Mouse (Mus musculus): ENCODE measurements around the gene Gdpd2. TPM values are rescaled to one million over a fixed set of nuclear protein-coding genes. Genes with fewer than 3 reads are reported as not detected.
A peak's percentile ranks its signal among the peaks of the same experiment; 100 is the strongest.

Gdpd2 gene
- polyA plus RNA-seq, 1 experiment = 1.8 TPM

- no peak overlapping the region for H3K4me3 ChIP-seq (ENCODE audit: control insufficient read depth, low read depth, low read length)
- H3K27ac ChIP-seq (ENCODE audit: control insufficient read depth, insufficient read depth, low read depth, low read length) = no peak overlapping the region
- H3K4me1 ChIP-seq (ENCODE audit: control insufficient read depth, insufficient read depth, low read length) = peaks cover 4% of the 10 kb centered on the region; the same call in 1 of the 2 replicates
- H3K27me3 ChIP-seq (ENCODE audit: control insufficient read depth, insufficient read depth, low read length) = no peaks in the 10 kb centered on the region
- no peaks in the 10 kb centered on the region for H3K36me3 ChIP-seq (ENCODE audit: control insufficient read depth, insufficient read depth, low read length)
- no peak for TF ChIP-seq POLR2A (IDR thresholded peaks at IDR 0.05; ENCODE audit: control insufficient read depth, low read depth, low read length)
- no peak for TF ChIP-seq CTCF (IDR thresholded peaks at IDR 0.05; ENCODE audit: control insufficient read depth, insufficient read depth, insufficient replicate concordance, low read depth, low read length)
These were observed 726 bp upstream of the Gdpd2 start for GRCm38 (mm10) chrX:100728947-100729346.

DNA sequence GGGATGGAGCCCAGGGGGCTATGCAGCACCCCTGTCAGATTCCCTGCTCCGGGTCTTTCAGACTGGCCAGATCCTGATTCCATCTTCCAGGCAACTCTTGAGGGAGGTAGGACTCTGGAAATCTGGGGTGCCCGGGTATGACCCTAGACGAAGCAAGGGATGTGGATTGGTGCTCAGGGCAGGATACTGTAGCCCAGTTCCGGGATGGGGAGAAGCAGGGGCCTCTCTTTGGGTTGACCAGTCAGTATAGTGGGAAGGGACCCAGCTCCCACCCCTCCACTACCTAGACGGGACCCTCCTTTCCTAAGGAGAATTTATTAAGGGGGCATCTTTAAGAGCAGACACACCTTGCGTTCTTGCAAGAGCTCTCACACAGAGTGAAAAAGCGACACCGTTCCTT is 593 bp downstream of the Gdpd2 start:
- Histone ChIP-seq H3K27ac (ENCODE audit: control insufficient read depth, insufficient read depth, low read depth, low read length) (no peak overlapping the region), H3K4me3 (ENCODE audit: control insufficient read depth, low read depth, low read length) (no peak overlapping the region), H3K36me3 (ENCODE audit: control insufficient read depth, insufficient read depth, low read length) (no peaks in the 10 kb centered on the region), H3K4me1 (ENCODE audit: control insufficient read depth, insufficient read depth, low read length) (peaks cover 4% of the 10 kb centered on the region; the same call in 1 of the 2 replicates), H3K27me3 (ENCODE audit: control insufficient read depth, insufficient read depth, low read length) (no peaks in the 10 kb centered on the region)
- no peak for TF ChIP-seq POLR2A (IDR thresholded peaks at IDR 0.05; ENCODE audit: control insufficient read depth, low read depth, low read length)
- no peak for TF ChIP-seq CTCF (IDR thresholded peaks at IDR 0.05; ENCODE audit: control insufficient read depth, insufficient read depth, insufficient replicate concordance, low read depth, low read length)

GRCm38 (mm10) chrX:100734359-100734758 is 4.7 kb downstream of the Gdpd2 start:
- Histone ChIP-seq H3K27me3 (ENCODE audit: control insufficient read depth, insufficient read depth, low read length) (no peaks in the 10 kb centered on the region), H3K36me3 (ENCODE audit: control insufficient read depth, insufficient read depth, low read length) (no peaks in the 10 kb centered on the region), H3K4me3 (ENCODE audit: control insufficient read depth, low read depth, low read length) (no peak overlapping the region), H3K4me1 (ENCODE audit: control insufficient read depth, insufficient read depth, low read length) (peaks cover 4% of the 10 kb centered on the region; the same call in 1 of the 2 replicates), H3K27ac (ENCODE audit: control insufficient read depth, insufficient read depth, low read depth, low read length) (no peak overlapping the region)
- no peak for TF ChIP-seq CTCF (IDR thresholded peaks at IDR 0.05; ENCODE audit: control insufficient read depth, insufficient read depth, insufficient replicate concordance, low read depth, low read length)
- no peak for TF ChIP-seq POLR2A (IDR thresholded peaks at IDR 0.05; ENCODE audit: control insufficient read depth, low read depth, low read length)

- no peaks in the 10 kb centered on the region for H3K36me3 ChIP-seq (ENCODE audit: control insufficient read depth, insufficient read depth, low read length)
- H3K4me3 ChIP-seq (ENCODE audit: control insufficient read depth, low read depth, low read length) = no peak overlapping the region
- peaks cover 6% of the 10 kb centered on the region for H3K4me1 ChIP-seq (ENCODE audit: control insufficient read depth, insufficient read depth, low read length)
- no peaks in the 10 kb centered on the region for H3K27me3 ChIP-seq (ENCODE audit: control insufficient read depth, insufficient read depth, low read length)
- TF ChIP-seq POLR2A (IDR thresholded peaks at IDR 0.05; ENCODE audit: control insufficient read depth, low read depth, low read length) (no peak), CTCF (IDR thresholded peaks at IDR 0.05; ENCODE audit: control insufficient read depth, insufficient read depth, insufficient replicate concordance, low read depth, low read length) (peak; percentile 41; the same call in 1 of the 2 replicates)
- no peak overlapping the region for H3K27ac ChIP-seq (ENCODE audit: control insufficient read depth, insufficient read depth, low read depth, low read length)
These were observed 9.2 kb downstream of the Gdpd2 start for GRCm38 (mm10) chrX:100738918-100739317.

GRCm38 (mm10) chrX:100739443-100739842 is 9.8 kb downstream of the Gdpd2 start:
- no peak for TF ChIP-seq POLR2A (IDR thresholded peaks at IDR 0.05; ENCODE audit: control insufficient read depth, low read depth, low read length)
- TF ChIP-seq CTCF (IDR thresholded peaks at IDR 0.05; ENCODE audit: control insufficient read depth, insufficient read depth, insufficient replicate concordance, low read depth, low read length) = no peak
- Histone ChIP-seq H3K36me3 (ENCODE audit: control insufficient read depth, insufficient read depth, low read length) (no peaks in the 10 kb centered on the region), H3K4me3 (ENCODE audit: control insufficient read depth, low read depth, low read length) (no peak overlapping the region; the same call in 1 of the 2 replicates), H3K27me3 (ENCODE audit: control insufficient read depth, insufficient read depth, low read length) (no peaks in the 10 kb centered on the region), H3K4me1 (ENCODE audit: control insufficient read depth, insufficient read depth, low read length) (peaks cover 6% of the 10 kb centered on the region), H3K27ac (ENCODE audit: control insufficient read depth, insufficient read depth, low read depth, low read length) (no peak overlapping the region)

GRCm38 (mm10) chrX:100740785-100741184 is 11.1 kb downstream of the Gdpd2 start:
- TF ChIP-seq CTCF (IDR thresholded peaks at IDR 0.05; ENCODE audit: control insufficient read depth, insufficient read depth, insufficient replicate concordance, low read depth, low read length) (no peak), POLR2A (IDR thresholded peaks at IDR 0.05; ENCODE audit: control insufficient read depth, low read depth, low read length) (no peak)
- no peaks in the 10 kb centered on the region for H3K27me3 ChIP-seq (ENCODE audit: control insufficient read depth, insufficient read depth, low read length)

GRCm38 (mm10) chrX:100741940-100742339 is 12.3 kb downstream of the Gdpd2 start:
- H3K36me3 ChIP-seq (ENCODE audit: control insufficient read depth, insufficient read depth, low read length) = no peaks in the 10 kb centered on the region
- no peaks in the 10 kb centered on the region for H3K27me3 ChIP-seq (ENCODE audit: control insufficient read depth, insufficient read depth, low read length)
- peaks cover 6% of the 10 kb centered on the region for H3K4me1 ChIP-seq (ENCODE audit: control insufficient read depth, insufficient read depth, low read length)
- no peak for TF ChIP-seq POLR2A (IDR thresholded peaks at IDR 0.05; ENCODE audit: control insufficient read depth, low read depth, low read length)
- peak; percentile 46; the same call in 1 of the 2 replicates for TF ChIP-seq CTCF (IDR thresholded peaks at IDR 0.05; ENCODE audit: control insufficient read depth, insufficient read depth, insufficient replicate concordance, low read depth, low read length)
- no peak overlapping the region for H3K4me3 ChIP-seq (ENCODE audit: control insufficient read depth, low read depth, low read length)
- no peak overlapping the region for H3K27ac ChIP-seq (ENCODE audit: control insufficient read depth, insufficient read depth, low read depth, low read length)

More at GRCm38 (mm10) chrX:100740785-100741184, 11.1 kb downstream of the Gdpd2 start:
- H3K4me3 ChIP-seq (ENCODE audit: control insufficient read depth, low read depth, low read length) = no peak overlapping the region
- no peaks in the 10 kb centered on the region for H3K36me3 ChIP-seq (ENCODE audit: control insufficient read depth, insufficient read depth, low read length)
- H3K27ac ChIP-seq (ENCODE audit: control insufficient read depth, insufficient read depth, low read depth, low read length) = no peak overlapping the region
- H3K4me1 ChIP-seq (ENCODE audit: control insufficient read depth, insufficient read depth, low read length) = peaks cover 6% of the 10 kb centered on the region

Data from testis, adult 2 months (tissue).